Mouse (Mus musculus): ENCODE data around the gene Tph2.

DNA sequence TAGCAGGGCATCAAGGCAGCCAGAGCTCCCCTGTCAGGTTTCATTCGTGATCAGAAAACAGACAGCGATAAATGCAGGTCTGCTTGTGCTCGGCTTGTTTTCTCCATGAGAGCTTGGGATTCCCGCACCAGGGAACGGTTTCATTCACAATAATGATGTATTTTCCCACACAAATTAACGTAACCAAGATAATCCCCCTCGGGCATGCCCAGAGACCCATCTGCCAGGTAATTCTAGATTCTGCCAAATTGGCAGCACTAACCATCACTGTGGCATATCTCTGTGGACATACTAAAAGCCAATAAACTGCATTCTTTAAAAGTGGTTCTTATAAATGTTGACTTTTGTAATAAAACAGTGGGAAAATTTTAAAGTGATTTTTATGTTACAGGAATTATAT is 6.4 kb upstream of the Tph2 start:
- TF ChIP-seq CTCF (IDR thresholded peaks at IDR 0.05; ENCODE audit: control insufficient read depth, insufficient read depth, low read length) (no peak), POLR2A (IDR thresholded peaks at IDR 0.05; ENCODE audit: borderline replicate concordance, control insufficient read depth, low read depth, low read length) (no peak)
